8 mouse cellular contexts compared by ENCODE assay signal in the genomic region with DNA sequence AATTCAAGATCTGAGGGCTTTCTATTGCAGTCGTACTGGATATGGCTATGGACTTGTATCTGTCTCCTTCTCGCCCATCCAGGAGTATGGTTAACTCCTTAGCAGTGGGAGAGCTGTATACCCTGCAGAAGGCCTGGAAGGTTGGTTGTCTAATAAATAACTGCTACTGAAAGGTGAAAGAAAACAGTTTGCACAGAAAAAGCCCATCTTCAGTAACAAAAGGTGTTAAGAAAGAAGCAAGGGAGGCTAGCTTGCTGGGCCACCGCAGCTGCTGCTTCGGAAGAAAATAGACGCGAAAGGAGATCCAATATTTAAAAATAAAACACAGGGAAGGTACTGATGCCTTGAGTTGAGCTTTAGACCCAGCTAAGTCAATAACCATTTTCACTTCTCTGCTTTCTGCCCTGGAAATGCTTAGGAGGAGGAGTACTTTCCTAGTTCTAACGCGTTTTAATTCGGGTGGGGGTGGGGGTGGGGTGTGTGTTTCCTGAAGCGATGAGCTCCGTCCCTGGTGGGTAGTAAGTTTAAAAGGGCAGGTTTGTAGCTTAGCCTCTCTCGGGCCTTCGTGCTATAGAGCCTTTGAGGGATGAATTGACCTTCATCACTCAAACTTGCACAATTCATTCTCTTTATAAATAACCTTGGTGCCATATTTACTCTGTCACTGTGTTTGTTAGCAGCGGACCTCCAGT. TPM values are rescaled to one million over a fixed set of nuclear protein-coding genes. Genes with fewer than 3 reads are reported as not detected.
DNase-seq lines count a peak whose midpoint lies in the region; ATAC-seq and TF ChIP-seq lines count a peak whose summit lies in the region.

No protein-coding gene starts in this region.

- peak overlapping the region; percentile 80 for H3K4me3 ChIP-seq in heart, embryonic 12.5 days
- H3K4me3 ChIP-seq in ES-E14 (ENCODE audit: insufficient read depth in 1 of 2, low read depth in 1 of 2, low read length in 2 of 2, poor library complexity in 1 of 2, severe bottlenecking in 1 of 2): peak overlapping the region; percentile 64 to 70
- H3K4me3 ChIP-seq in erythroblast, embryonic 14.5 days (replicated peaks): peak overlapping the region; percentile 92
- peak overlapping the region; percentile 56 for H3K4me3 ChIP-seq in limb, embryonic 13.5 days
- peak overlapping the region; percentile 52 for H3K4me3 ChIP-seq in neural tube, embryonic 15.5 days (replicated peaks)

- ATAC-seq in heart, embryonic 12.5 days (ENCODE audit: insufficient number of reproducible peaks, low FRiP score): no peak
- ATAC-seq in limb, embryonic 13.5 days (ENCODE audit: low FRiP score, low read depth): no peak
- peak; percentile 70 for ATAC-seq in neural tube, embryonic 15.5 days (ENCODE audit: low FRiP score)

- no peaks in the 10 kb centered on the region for H3K27me3 ChIP-seq in heart, embryonic 12.5 days (replicated peaks)
- no peaks in the 10 kb centered on the region for H3K27me3 ChIP-seq in erythroblast, embryonic 14.5 days (ENCODE audit: control insufficient read depth)
- no peaks in the 10 kb centered on the region for H3K27me3 ChIP-seq in limb, embryonic 13.5 days
- H3K27me3 ChIP-seq in neural tube, embryonic 15.5 days (replicated peaks): no peaks in the 10 kb centered on the region

- H3K9me3 ChIP-seq in heart, embryonic 12.5 days (replicated peaks): no peaks in the 10 kb centered on the region
- H3K9me3 ChIP-seq in ES-E14 (ENCODE audit: control insufficient read depth, insufficient read depth, low read depth, low read length): no peaks in the 10 kb centered on the region
- H3K9me3 ChIP-seq in erythroblast, embryonic 14.5 days (ENCODE audit: control insufficient read depth, low read length): 0 out of 2 replicates have a peak, but pooled peaks cover 2% of the 10 kb centered on the region
- no peaks in the 10 kb centered on the region for H3K9me3 ChIP-seq in limb, embryonic 13.5 days
- H3K9me3 ChIP-seq in neural tube, embryonic 15.5 days (replicated peaks): no peaks in the 10 kb centered on the region

- WGBS in heart, embryonic 12.5 days: 21% methylated on average over 14 of the region's 14 CpGs
- WGBS in limb, embryonic 13.5 days: 25% methylated on average over 14 of the region's 14 CpGs
- WGBS in neural tube, embryonic 15.5 days: 17% methylated on average over 14 of the region's 14 CpGs

- peaks cover 4% of the 10 kb centered on the region for H3K4me1 ChIP-seq in heart, embryonic 12.5 days (replicated peaks)
- H3K4me1 ChIP-seq in ES-E14 (ENCODE audit: control insufficient read depth in 2 of 2, insufficient read depth in 2 of 2, low read length in 2 of 2, poor library complexity in 1 of 2): peaks cover 0 to 2% of the 10 kb centered on the region in 2 experiments; a peak in 1 of 4 replicates
- peaks cover 20% of the 10 kb centered on the region for H3K4me1 ChIP-seq in erythroblast, embryonic 14.5 days (ENCODE audit: control insufficient read depth)
- H3K4me1 ChIP-seq in limb, embryonic 13.5 days: 0 out of 2 replicates have a peak, but pooled peaks cover 7% of the 10 kb centered on the region
- peaks cover 4% of the 10 kb centered on the region; the same call in 1 of the 2 replicates for H3K4me1 ChIP-seq in neural tube, embryonic 15.5 days

- H3K36me3 ChIP-seq in heart, embryonic 12.5 days: 0 out of 2 replicates have a peak, but pooled peaks cover 2% of the 10 kb centered on the region
- no peaks in the 10 kb centered on the region for H3K36me3 ChIP-seq in ES-E14 (ENCODE audit: control insufficient read depth, insufficient read depth, low read length, poor library complexity, severe bottlenecking)
- peaks cover 3% of the 10 kb centered on the region for H3K36me3 ChIP-seq in erythroblast, embryonic 14.5 days (ENCODE audit: control insufficient read depth)
- no peaks in the 10 kb centered on the region for H3K36me3 ChIP-seq in limb, embryonic 13.5 days
- no peaks in the 10 kb centered on the region for H3K36me3 ChIP-seq in neural tube, embryonic 15.5 days

- in situ Hi-C loops in ES-E14 (cut with MboI; ENCODE audit: low sequenced_read_pairs in 2 of 2, unreplicated experiment in 2 of 2): no loop called here

- no peak for DNase-seq in heart, adult 8-10 months (ENCODE audit: low spot score)
- DNase-seq in ES-E14 (ENCODE audit: low read depth, low spot score): no peak
- DNase-seq in ovary, postnatal 14 days (ENCODE audit: low spot score): no peak
- DNase-seq in urinary bladder, adult 18-20 months (ENCODE audit: low spot score in 2 of 2): no peak

- peak overlapping the region; percentile 84 for H3K4me2 ChIP-seq in heart, embryonic 12.5 days
- peak overlapping the region; percentile 79 for H3K4me2 ChIP-seq in limb, embryonic 13.5 days (replicated peaks)
- peak overlapping the region; percentile 69 for H3K4me2 ChIP-seq in neural tube, embryonic 15.5 days

- peak overlapping the region; percentile 77 for H3K9ac ChIP-seq in heart, embryonic 12.5 days
- H3K9ac ChIP-seq in ES-E14 (ENCODE audit: insufficient read depth, low read depth, low read length, poor library complexity, severe bottlenecking): peak overlapping the region; percentile 63
- peak overlapping the region; percentile 58 for H3K9ac ChIP-seq in limb, embryonic 13.5 days
- peak overlapping the region; percentile 52 for H3K9ac ChIP-seq in neural tube, embryonic 15.5 days (replicated peaks)

- H3K27ac ChIP-seq in heart, embryonic 12.5 days (ENCODE audit: poor library complexity, severe bottlenecking): 0 out of 2 replicates have a peak overlapping the region, but pooled peaks have one; percentile 24
- no peak overlapping the region for H3K27ac ChIP-seq in ES-E14 (ENCODE audit: insufficient read depth, low read depth, low read length, poor library complexity, severe bottlenecking)
- H3K27ac ChIP-seq in limb, embryonic 13.5 days: no peak overlapping the region
- H3K27ac ChIP-seq in neural tube, embryonic 15.5 days (replicated peaks): peak overlapping the region; percentile 65

TF ChIP-seq in ES-E14, 5 proteins besides CTCF, POLR2A, EP300 and RAD21:
- TF ChIP-seq ZC3H11A (IDR thresholded peaks at IDR 0.05; ENCODE audit: borderline replicate concordance, low read depth, low read length): no peak
- TF ChIP-seq HCFC1 (IDR thresholded peaks at IDR 0.05; ENCODE audit: borderline replicate concordance, insufficient read depth, low read length): no peak
- TF ChIP-seq MAFK (IDR thresholded peaks at IDR 0.05; ENCODE audit: insufficient read depth, low read depth, low read length): no peak
- no peak for TF ChIP-seq CHD2 (IDR thresholded peaks at IDR 0.05; ENCODE audit: low read depth, low read length)
- no peak for TF ChIP-seq ZNF384 (IDR thresholded peaks at IDR 0.05; ENCODE audit: low read depth, low read length)

RNA-seq across cellular contexts. Expression of gene Usp45, which starts 0.6 kb away (rescaled TPM):
- 10.1 and 10.4 TPM in 2 replicates for polyA plus RNA-seq in heart, embryonic 12.5 days (2016; fragmentation: Nextera tagmentation; extraction: Ambion mirVana)
- total RNA-seq in heart, adult 8-10 months (2022): 10 to 100 TPM; 10.9 to 14.0 (median 13.6) TPM
- total RNA-seq in ES-E14 (2012; rRNA removed): 25.4 and 28.3 TPM in 2 replicates
- 0.33 and 0.43 TPM in 2 replicates for polyA plus RNA-seq in erythroblast, embryonic 14.5 days (2012)
- 8.2 and 11.5 TPM in 2 replicates for polyA plus RNA-seq in limb, embryonic 13.5 days (2015; fragmentation: Nextera tagmentation; extraction: Ambion mirVana)
- polyA plus RNA-seq in neural tube, embryonic 15.5 days (2015; fragmentation: Nextera tagmentation; extraction: Ambion mirVana): 6.3 and 6.4 TPM in 2 replicates

RNA-seq across cellular contexts. Expression of gene Tstd3, which starts 0.7 kb away (rescaled TPM):
- 22.5 and 23.5 TPM in 2 replicates for polyA plus RNA-seq in heart, embryonic 12.5 days (2016; fragmentation: Nextera tagmentation; extraction: Ambion mirVana)
- total RNA-seq in heart, adult 8-10 months (2022): 10 to 100 TPM; 14.1 to 22.0 (median 19.2) TPM
- total RNA-seq in ES-E14 (2012; rRNA removed): 5.0 and 9.3 TPM in 2 replicates
- polyA plus RNA-seq in erythroblast, embryonic 14.5 days (2012): 0.54 and 0.60 TPM in 2 replicates
- polyA plus RNA-seq in limb, embryonic 13.5 days (2015; fragmentation: Nextera tagmentation; extraction: Ambion mirVana): 6.4 and 7.8 TPM in 2 replicates
- polyA plus RNA-seq in neural tube, embryonic 15.5 days (2015; fragmentation: Nextera tagmentation; extraction: Ambion mirVana): 23.8 and 24.5 TPM in 2 replicates

RNA-seq across cellular contexts. Expression of gene Ccnc, which starts 38.8 kb away (rescaled TPM):
- 30.5 and 31.1 TPM in 2 replicates for polyA plus RNA-seq in heart, embryonic 12.5 days (2016; fragmentation: Nextera tagmentation; extraction: Ambion mirVana)
- 10 to 100 TPM; 10.3 to 13.9 (median 11.5) TPM for total RNA-seq in heart, adult 8-10 months (2022)
- 26.7 and 34.2 TPM in 2 replicates for total RNA-seq in ES-E14 (2012; rRNA removed)
- 0.04 and 0.11 TPM in 2 replicates for polyA plus RNA-seq in erythroblast, embryonic 14.5 days (2012)
- 41.0 and 45.0 TPM in 2 replicates for polyA plus RNA-seq in limb, embryonic 13.5 days (2015; fragmentation: Nextera tagmentation; extraction: Ambion mirVana)
- polyA plus RNA-seq in neural tube, embryonic 15.5 days (2015; fragmentation: Nextera tagmentation; extraction: Ambion mirVana): 65.6 and 67.1 TPM in 2 replicates

Comparison
In these comparisons a context has a peak if more than half of its experiments do, and no peak if none do; other contexts are left out.
1. H3K27ac ChIP-seq: peak in heart, embryonic 12.5 days (single experiment) and neural tube, embryonic 15.5 days (single experiment); none in ES-E14 (single experiment) and limb, embryonic 13.5 days (single experiment).
2. RNA of gene Ccnc, which starts 38.8 kb away (polyA plus RNA-seq): 65.6 to 67.1 TPM in neural tube, embryonic 15.5 days, 41.0 to 45.0 TPM in limb, embryonic 13.5 days and 30.5 to 31.1 TPM in heart, embryonic 12.5 days; 0.04 to 0.11 TPM in erythroblast, embryonic 14.5 days; every median in the first group is over 10 times any median in the second.
3. Peak in every context shown above with its lines, with median percentiles within 50 percentile points of each other: H3K4me2 ChIP-seq, H3K4me3 ChIP-seq and H3K9ac ChIP-seq.